Mouse (Mus musculus) cerebellum, postnatal 4 days (tissue): Measurements from ENCODE around the gene Bag2.
"Not testable (repeated sequence)": the region's sequence is repeated elsewhere in the genome, so short reads cannot be mapped to it uniquely, and the experiment has no call there.

Experiments
- DNase-seq, 2 experiments: peaks; one replicate each; pipeline ENCODE4 v3.0.0; 2022; ENCODE audit warnings: low spot score in 2 of 2, mixed read lengths in 1 of 2

Bag2 gene

DNA sequence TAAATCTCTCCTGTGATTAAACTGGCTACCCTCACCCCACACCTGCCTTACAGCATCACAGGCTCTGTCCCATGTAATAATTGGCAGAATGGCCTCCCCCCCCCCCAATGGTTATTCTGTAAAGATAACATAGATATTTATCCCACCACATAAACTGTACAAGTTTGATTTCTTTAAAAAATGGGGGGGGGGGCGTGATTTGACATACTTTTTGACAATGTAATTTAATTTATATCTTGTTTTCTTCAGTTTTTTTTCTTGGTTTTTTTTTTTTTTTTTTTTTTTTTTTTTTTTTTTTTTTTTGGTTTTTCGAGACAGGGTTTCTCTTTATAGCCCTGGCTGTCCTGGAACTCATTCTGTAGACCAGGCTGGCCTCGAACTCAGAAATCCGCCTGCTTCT, 7.9 kb downstream of the Bag2 start:
- DNase-seq, result not testable (repeated sequence)

DNA sequence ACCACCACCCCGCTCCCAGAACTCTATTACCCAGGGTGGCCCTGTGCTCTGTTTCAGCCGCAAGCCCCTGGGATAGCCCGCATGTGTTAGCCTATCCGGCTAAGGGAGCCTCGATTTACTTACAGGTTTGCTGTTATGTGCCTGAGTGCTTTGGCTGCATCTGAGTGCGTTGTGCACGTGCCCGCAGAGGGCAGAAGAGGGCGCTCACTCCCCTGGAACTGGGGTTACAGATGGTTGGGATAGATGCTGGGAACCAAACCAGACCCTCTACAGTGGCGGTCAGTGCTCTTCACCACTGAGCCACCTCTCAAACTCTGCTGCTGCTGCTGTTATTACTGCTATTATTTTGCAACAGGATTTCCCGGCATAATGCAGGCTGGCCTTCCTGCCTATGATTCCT, 8.5 kb downstream of the Bag2 start:
- DNase-seq, result no peak

DNA sequence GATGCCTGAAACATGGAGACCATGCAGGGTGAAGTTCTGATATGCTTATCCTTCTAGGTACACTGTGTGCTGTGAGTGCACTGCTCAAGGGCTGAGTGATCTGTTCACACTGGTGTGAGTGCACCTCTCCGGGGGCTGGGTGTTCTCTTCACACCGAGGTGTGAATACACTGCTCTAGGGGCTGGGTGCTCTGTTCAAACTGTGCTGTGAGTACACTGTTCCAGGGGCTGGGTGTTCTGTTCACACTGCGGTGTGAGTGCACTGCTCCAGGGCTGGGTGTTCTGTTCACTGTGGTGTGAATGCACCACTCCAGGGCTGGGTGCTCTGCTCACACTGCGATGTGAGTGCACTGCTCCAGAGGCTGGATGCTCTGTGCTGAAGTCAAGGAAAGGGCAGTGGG, 11.7 kb downstream of the Bag2 start:
- no peak for DNase-seq

DNA sequence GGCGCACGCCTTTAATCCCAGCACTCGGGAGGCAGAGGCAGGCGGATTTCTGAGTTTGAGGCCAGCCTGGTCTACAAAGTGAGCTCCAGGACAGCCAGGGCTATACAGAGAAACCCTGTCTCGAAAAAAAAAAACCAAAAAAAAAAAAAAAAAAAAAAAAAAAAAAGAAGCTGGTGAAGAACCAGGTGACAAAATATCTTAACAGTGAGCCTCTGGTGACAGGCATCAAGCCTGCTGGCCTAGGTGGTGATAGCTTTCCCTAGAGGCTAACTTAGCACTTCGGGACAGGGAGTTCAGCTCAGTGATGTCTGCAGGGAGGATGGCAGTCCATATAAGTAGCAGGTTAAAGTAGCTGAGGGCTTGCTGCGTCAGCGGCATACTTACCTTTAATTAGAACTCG, 12.8 kb downstream of the Bag2 start:
- DNase-seq, result not testable (repeated sequence)

DNA sequence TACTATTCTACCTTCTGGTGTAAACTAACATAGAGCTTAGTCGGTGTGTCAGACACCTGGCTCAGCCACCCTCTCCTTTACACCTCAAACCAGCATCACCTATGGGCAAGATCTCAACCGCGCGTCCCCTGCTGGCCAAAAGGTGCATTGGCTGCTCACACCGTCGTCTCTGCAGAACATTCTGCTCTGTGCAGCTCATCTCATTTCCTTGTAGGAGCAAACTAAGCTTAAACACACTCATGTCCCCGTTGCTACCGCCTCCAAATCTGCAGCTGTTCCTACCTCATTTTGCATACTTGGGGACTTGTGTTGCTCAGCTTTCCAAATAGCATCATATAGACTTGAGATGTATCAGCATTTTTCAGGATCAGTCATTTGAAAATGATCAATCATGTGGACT, 14.7 kb downstream of the Bag2 start:
- no peak for DNase-seq

DNA sequence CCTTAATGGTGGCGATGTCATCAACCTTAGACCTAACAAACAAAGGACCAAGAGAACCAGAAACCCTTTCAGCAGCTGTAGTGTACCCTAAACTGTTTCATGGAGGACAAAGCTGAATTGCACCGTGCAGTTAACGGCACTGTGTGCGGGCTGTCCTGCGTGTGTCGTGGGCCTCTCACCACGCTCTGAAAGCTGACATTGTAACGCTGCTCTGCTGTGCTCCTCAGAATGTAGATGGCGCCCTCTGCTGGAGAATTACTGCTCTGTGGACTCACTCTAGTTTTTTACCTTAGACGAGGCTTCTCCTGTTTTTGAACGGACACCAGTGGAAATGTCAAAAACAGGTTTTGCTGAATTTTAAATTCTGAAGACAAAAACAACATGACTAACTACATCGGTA, 18.3 kb downstream of the Bag2 start:
- DNase-seq, result peak; percentile 79 to 83

DNA sequence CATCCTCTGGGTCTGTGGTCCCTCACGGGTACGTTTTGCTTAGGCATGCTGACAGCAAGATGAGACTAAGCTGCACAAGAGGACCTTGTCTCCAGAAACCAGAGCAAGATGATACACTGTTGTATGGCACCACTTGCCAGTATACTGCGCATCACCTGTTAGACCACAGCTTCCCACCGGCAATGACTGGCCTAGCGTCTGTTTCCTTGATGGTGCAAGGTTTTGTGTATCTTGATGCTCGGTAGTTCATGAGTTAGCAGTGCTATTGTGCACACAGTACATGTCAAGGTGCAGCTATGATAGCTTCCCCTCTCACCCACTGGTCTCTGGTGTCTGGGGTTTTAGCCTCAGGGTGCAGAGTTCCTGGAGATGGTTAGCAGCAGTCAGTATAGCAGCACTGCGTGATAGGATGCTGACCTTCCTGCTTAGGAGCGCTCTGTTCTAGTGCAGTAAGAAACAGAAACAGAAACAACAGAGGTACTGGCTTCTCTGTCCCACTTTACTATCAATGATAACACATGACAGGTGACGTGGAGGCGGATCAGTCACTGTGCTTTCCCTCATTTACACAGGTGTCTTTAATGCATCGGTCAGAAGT, 18.8 kb downstream of the Bag2 start:
- DNase-seq, result no peak

DNA sequence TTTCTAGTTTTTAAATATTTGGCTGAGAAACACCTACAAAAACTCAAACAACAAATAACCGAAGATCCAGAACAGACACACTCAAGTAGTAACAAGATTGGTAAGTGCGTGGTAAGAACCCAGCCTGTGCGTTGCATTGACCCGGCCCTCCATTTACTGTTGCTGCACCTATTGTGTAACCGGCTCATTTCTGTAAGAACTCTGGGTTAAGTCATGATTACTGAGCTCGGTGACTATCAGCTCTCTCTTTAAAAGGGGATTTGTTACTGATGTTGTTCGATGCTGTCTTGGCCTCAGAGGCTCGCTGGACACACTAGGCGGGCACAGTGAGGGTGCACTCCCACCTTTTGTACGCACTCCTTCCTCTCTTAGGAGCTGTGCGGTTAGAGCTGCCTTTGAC, 19.3 kb downstream of the Bag2 start:
- DNase-seq, result no peak

DNA sequence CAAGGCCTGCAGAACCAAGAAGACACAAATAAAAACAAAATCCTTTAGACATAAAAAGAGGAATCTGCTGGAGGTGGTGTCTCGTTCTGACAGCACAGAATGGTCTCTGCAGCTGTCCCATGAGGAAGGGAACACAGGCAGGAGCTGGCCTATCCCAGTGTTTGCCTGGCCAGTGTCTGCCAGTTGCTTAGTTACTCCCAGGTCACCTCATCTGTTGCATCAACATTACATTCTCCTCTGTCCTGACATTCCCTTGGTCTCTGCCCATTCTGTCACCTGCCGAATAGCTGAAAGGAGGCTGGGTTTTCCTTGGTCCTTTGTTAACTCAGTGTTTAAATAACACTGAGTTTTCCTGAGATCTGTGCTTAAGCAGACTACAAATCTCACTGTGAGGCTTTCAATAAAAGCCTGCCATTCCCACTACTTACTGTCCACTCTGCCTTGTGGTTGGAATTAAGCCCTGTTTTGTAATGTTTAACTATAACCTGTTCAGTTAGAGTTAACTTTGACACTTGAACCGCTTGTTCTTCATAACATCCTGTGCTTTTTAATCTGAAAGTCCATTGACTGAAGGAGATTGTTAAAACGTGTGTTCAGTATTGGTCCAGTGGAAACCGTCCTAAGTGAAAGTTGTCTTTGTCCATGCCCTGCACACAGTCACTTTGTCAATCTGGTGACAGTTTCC, 23.5 kb downstream of the Bag2 start:
- DNase-seq, result no peak

DNA sequence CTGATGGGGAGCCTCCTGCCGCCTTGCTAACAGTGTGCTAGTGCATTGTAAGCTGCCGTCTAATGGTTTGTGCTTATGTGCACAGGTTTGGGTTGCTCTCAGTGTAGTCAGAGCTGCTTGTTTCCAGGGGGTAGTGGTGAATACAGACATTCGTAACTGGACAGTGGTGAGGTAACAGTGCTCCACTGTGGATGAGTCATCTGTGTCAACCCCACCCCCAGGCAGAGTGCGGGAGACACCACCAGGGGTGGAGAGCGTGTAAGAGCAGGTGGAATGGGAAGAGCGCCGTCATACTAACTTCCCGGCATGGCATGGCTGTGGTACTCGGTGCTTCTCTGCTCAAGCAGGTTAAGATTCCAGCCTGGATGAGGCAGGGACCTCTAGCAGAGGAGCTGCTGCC, 24.6 kb downstream of the Bag2 start:
- no peak for DNase-seq

DNA sequence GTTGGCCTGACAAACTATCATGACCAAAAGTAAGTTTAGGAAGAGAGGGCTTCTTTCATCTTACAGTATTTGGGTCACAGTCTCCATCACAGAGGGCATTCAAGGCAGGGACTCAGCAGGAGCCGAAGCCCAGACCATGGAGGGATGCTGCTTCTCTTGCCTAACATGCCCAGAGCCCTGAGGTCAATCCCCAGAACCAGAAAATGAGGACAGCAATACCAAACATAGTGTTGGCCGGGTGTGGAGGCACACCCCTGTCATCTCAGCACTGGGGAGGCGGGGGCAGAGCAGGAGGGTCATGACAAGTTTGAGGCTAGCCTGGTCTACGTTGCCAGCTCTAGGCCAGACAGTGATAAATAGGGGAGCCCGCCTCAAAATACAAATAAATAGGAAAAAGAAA, 32.5 kb downstream of the Bag2 start:
- DNase-seq, result no peak

DNA sequence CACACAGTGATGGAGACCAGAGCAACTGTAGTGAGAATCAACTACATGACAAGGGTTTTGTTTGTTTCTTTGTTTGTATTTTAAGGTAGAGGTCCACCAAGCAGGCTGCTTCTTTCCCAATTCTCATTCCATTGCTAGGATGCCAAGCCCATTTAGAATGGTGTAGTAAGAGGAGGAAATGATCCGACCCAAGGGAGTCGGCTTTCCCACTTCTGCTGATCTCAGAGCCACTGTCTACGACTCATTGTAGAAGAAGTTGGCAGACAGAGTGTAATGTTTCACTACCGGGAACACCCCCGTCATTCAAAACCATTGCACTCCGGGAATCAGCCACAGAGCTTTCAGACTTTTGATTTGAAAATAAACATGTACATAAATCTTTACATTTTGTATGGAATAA, 33.1 kb downstream of the Bag2 start:
- DNase-seq, result no peak

DNA sequence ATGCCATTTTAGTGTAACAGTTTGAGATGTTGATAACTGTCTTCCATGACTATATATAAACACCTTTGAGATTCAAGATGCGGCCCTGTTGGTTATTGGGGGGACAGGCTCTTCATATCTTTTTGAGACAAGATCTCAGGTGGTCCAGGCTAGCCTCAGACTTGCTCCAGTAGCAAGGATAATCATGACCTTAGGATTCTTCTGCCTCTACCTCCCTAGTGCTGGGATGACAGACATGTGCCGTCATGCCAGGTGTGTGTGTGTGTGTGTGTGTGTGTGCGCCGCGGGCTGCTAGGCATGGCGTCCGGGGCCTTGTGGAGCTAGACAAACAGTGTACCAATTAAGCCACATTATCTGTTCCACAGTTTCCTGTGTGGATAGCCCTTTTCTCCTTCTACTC, 36.6 kb downstream of the Bag2 start:
- no peak for DNase-seq

DNA sequence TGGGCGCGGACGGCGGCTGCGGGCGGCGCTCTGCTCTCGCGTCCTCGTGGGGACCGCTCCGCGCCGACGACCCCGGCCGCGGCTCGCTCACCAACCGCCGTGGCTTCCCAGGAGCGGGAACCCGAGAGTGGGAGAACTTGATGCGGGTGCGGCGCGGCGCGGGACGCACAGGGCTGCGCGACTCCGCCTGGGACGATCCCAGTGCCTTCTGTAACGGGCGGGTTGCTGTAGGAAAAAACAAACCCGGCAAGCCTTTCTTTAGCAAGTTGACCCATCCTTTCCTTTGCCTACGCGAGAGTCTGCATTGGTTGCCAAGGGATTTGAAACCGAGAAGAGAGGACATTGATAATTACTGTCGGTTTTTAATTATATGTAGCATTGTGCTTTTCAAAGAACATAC, 37.4 kb downstream of the Bag2 start:
- DNase-seq, result no peak

DNA sequence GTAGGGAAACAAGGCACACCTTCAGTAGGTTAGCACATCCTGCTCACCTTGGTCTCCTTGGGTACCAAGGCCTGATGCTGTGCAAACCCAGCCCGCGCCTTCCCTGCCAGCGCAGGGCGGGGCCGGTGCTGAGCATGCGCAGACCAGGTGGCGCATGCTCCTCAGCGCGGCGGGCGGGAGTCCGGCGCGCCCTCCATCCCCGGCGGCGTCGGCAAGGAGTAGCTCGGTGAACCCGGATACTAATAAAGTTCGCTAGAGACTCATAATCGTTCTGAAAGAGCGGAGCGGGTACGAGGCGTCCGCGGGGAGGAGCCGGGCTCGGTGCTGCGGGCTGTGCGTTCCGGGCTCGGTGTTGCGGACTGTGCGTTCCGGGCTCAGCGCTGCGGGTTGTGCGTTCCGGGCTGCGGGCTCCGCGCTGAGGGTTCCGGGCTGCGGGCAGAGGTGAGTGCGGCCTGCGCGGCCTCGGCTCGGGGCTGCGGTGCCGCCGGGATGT, 37.8 kb downstream of the Bag2 start, which contains the start of gene Rab23:
Gene Rab23, plus strand, starts transcription at position 155 of the 493 bp plus-strand sequence.
- peak; percentile 68 to 82 for DNase-seq

DNA sequence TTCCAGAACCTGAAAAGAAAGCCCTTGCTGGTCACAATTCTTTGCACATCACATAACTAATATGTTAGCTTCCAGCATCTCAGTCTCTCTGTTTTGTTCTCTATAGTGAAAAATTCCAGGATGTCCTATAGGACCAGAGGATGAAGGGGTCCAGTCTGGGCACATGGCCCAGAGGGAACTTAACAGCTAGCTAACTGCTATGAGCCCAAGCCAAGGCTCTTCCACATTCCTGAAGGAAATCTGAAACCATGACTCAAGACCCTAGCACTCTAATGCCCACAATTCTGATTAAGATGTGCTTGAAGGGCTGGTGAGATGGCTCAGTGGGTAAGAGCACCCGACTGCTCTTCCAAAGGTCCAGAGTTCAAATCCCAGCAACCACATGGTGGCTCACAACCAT, 40.0 kb downstream of the Bag2 start:
- DNase-seq, result no peak

DNA sequence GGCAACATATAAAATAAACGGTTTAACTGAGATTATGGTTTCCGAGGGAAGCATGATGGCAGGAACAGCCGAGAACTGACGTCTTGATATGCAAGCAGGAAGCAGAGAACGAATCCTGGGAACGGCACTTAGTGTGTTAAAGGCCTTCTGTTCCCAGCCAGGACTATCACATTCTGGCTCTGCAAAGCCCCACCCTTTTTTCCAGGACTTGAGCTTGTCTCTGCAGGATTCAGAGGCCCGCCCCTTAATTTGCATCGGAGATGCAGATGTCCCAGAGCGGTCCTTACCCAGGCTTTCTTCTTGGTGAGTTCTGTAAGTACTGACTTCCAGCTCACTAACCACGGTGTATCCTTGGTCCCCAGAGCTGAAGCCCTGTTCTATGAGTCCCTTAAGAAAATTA, 42.8 kb downstream of the Bag2 start:
- no peak for DNase-seq

DNA sequence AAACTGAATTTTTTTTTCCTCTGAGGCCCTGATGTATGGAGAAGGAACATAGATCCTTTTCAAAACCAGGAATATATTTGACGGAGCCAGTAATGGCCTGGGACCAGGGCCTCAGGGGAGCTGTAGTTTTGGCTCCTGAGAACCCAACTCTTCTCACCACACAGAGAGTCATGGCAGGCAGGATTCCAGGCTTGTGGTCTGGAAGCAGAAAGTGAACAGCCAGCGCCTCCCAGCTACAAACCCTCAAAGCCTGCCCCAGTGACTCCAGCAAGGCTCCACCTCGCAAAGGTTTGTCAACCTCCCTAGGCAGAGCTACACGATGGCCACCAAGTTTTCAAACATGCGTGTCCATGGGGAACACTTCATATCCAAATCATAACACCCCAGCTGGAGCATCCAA, 45.6 kb downstream of the Bag2 start:
- no peak for DNase-seq

DNA sequence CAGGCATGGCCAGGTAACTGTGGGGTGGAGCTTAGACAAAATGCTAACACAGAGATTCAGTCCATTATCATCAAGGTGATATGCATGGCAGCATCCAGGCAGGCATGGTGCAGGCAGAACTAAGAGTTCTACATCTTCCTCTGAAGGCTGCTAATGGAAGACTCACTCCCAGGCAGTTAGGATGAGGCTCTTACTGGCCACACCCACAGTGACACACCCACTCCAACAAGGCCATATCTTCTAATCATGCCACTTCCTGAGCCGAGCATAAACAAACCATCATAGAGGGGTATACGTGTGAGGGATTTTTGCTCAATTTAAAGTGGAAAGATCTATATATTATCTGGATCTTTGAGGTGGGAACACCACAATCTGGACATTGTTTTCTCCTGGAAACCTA, 48.0 kb downstream of the Bag2 start:
- no peak for DNase-seq

DNA sequence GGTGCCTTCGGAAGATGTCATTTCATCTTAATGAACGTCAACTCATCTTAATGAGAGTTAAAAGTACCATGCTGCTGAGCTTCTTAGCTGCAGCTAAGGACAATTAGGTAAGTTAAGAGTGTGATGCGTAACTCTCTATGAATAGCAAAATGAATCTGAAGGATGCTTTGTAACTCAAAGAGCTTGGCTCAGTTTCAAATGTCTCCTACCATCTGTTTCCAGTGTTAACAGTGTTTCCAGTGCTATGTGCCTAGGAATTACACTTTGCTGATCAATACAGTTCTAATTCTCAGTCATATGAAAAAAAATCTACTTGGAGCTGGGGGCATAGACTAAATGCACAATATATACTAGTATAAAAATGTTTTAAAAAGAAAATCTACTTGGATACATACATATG, 56.4 kb downstream of the Bag2 start:
- DNase-seq, result no peak

DNA sequence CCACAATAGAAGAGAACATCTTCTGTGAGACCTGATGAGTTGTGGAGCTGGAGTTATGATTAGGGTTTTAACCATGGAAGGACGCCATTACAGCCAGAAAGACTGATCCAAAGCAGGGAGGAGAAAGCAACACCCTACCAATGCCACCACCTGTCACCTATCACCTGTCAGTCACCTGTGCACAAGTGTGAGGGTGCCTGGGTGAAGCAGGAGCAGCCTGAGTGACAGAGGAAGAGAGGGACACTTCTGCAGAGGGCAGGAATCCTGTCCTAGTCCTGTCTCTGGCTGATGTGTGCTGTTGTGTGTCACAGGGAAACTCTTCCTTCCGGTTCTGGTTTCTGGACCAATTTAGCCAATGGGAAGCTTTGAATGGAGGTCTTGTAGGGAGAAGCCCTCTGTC, 61.6 kb downstream of the Bag2 start:
- no peak for DNase-seq
